Mouse (Mus musculus): ENCODE data around the gene Dkc1.
A peak's percentile ranks its signal among the peaks of the same experiment; 100 is the strongest.
"Not testable (repeated sequence)": the region's sequence is repeated elsewhere in the genome, so short reads cannot be mapped to it uniquely, and the experiment has no call there.

Gene Dkc1

GRCm38 (mm10) chrX:75143124-75143555, 47.5 kb downstream of the Dkc1 start:
- not testable (repeated sequence) for DNase-seq (ENCODE audit: low read depth)

- DNase-seq (ENCODE audit: low read depth): no peak
Observed at GRCm38 (mm10) chrX:75148414-75148813, 52.8 kb downstream of the Dkc1 start.

- DNase-seq (ENCODE audit: low read depth): no peak
Observed at GRCm38 (mm10) chrX:75150304-75150703, 54.6 kb downstream of the Dkc1 start.

- no peak for DNase-seq (ENCODE audit: low read depth)
Observed at GRCm38 (mm10) chrX:75152249-75152648, 56.6 kb downstream of the Dkc1 start.

GRCm38 (mm10) chrX:75155576-75156243, 60.1 kb downstream of the Dkc1 start:
- peak; percentile 20 for DNase-seq (ENCODE audit: low read depth)

Data from naive thymus-derived CD4-positive, alpha-beta T cell, adult 2 months (primary cell).